Mouse (Mus musculus) v-Abl transformed pro-B cells (cell line): ENCODE results near the gene Irx6.

Experiments
- in situ Hi-C, 2 experiments: fragments of 400-800 bp; cut with MboI; formaldehyde crosslinking; loops; one replicate each; pipeline ENCODE4 v1.15.1; 2025; ENCODE audit not compliant: unreplicated experiment in 2 of 2

Irx6 gene

DNA sequence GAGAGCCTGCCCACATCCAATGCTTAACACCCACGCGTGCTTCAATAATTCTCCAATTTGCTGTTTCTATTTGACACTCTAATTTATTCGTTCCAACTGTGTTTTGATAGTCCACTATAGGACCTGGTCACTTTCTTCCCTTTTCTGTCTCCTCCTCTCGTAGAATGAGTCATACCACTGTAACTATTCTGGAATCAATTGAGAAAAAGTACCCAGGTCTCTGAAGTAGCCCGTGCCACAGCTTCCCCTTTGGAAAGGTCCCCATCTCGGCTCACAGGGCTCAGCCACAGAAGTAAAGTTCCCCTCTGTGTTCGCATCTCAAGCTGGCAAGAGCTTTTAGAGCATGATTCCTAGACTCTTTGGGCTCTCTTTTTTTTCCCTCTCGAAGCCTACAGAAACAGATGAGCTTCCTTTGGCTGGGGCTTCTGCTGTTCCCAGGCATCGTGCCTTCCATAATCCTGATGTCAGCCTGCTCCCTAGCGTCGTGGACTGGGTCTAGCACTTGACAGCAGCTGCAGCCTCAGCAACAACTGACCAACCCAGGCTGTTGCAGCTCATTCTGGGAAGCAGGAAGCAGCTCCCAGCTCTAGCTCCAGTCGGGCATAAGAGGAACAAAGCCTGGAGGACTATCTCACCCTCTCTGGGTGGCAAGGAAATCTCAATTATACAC lies 47.3 kb downstream of the Irx6 start:
- in situ Hi-C loops: no loop called here

GRCm38 (mm10) chr8:92721936-92722321 lies 47.8 kb downstream of the Irx6 start:
- in situ Hi-C loops: no loop called here

GRCm38 (mm10) chr8:92723320-92723719 lies 49.2 kb downstream of the Irx6 start:
- in situ Hi-C loops: no loop called here

DNA sequence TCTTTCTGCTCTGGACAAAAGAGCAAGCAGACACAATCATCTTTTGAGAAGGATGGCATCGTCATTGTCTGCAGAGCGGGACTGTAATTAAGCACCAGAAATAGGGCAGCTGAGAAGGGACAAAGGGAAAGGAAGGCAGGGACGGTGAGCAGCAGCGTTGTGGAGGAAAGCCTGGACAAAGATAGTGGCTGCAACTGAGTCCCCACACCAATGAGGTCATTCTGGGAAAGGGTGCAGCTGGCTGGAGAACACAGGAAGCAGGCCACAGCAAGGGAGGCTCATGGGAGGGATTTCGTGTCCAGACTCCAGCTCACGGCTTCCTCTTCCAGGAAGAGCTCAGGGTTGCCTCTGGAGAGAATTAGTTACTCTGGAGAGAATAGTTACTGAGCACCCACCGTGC lies 49.9 kb downstream of the Irx6 start:
- in situ Hi-C loops: no loop called here

GRCm38 (mm10) chr8:92724359-92724758 lies 50.3 kb downstream of the Irx6 start:
- in situ Hi-C loops: no loop called here
